In the genomic region with DNA sequence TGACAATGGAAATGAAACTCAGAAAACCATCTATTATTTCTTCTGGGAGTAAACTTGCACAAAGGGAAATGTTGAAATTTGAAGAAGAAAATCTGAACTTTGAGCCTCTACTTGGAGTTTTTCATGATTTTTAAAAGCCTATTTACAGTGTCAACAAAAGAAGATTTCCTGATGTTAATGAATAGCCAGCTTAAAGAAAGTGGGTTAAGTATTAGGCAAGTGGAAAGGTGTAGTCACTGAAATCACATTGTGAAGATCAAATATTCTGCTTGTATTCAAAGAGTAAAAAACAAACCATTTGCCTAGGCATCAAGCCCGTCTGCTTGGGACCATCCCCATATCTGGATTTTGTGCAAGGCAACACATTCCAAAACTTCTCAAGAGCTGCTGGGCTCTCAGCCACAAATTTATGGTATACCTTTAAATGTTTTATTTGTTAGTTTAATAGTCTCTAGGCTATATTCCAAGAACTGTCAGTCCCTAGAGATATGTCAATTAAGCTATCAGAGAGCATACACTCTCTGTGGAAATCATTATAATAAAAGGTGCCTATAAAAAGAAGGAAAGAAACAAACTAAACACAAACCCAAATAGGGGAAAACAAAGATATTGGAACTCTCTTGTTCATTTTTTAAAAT, we compare ENCODE assay signal across 30 mouse cellular contexts.
DNase-seq lines count a peak whose midpoint lies in the region; ATAC-seq and TF ChIP-seq lines count a peak whose summit lies in the region.
"Had no signal": no experiment of that assay in that cellular context is flagged by ENCODE, and none has a peak within 500 bp of the region (broad histone marks: within the 10 kb centered on the region; RNA-seq: fewer than 3 reads in every experiment).

No protein-coding gene starts in this region.

- ATAC-seq in limb, embryonic 14.5 days (ENCODE audit: low FRiP score, low read depth), result peak; percentile 37; the same call in 1 of the 2 replicates
- peak; percentile 76 for ATAC-seq in liver, embryonic 16.5 days (ENCODE audit: low read depth)
- ATAC-seq: CD4-positive, CD25-positive, alpha-beta regulatory T cell, adult 4 months; forebrain, embryonic 16.5 days; hindbrain, embryonic 16.5 days had no signal

- TF ChIP-seq POLR2A in kidney, adult 2 months (IDR thresholded peaks at IDR 0.05; ENCODE audit: low read depth, low read length), result no peak
- no peak for TF ChIP-seq POLR2A in brain, embryonic 14.5 days (IDR thresholded peaks at IDR 0.05; ENCODE audit: borderline replicate concordance, extremely low read depth, insufficient read depth, insufficient read length, poor library complexity, severe bottlenecking)
- no peak for TF ChIP-seq POLR2A in limb, embryonic 14.5 days (IDR thresholded peaks at IDR 0.05; ENCODE audit: borderline replicate concordance, extremely low read depth, insufficient read depth, insufficient read length)

- intact Hi-C loops in heart, postnatal 25 days (cut with DNase I), result no loop called here

- no peaks in the 10 kb centered on the region for H3K9me3 ChIP-seq in limb, embryonic 14.5 days (ENCODE audit: control insufficient read depth, low read length)
- no peaks in the 10 kb centered on the region for H3K9me3 ChIP-seq in liver, embryonic 16.5 days (replicated peaks; ENCODE audit: control insufficient read depth, low read length)
- H3K9me3 ChIP-seq: heart, embryonic 13.5 days; hindbrain, embryonic 10.5 days; kidney, embryonic 15.5 days; limb, embryonic 12.5 days; midbrain, embryonic 12.5 days; neural tube, embryonic 12.5 days had no signal

- DNase-seq in kidney, adult 2 months, result peak; percentile 8
- DNase-seq in kidney, postnatal 25 days, result no peak
- peak; percentile 24 for DNase-seq in brain, embryonic 14.5 days (ENCODE audit: low read depth)
- peak; percentile 40 for DNase-seq in limb, embryonic 14.5 days (ENCODE audit: low spot score)
- DNase-seq in layer of hippocampus, postnatal 14 days (ENCODE audit: low spot score in 2 of 2), result no peak
- no peak for DNase-seq in MN1 (ENCODE audit: low spot score)
- DNase-seq in heart, postnatal 25 days (ENCODE audit: low spot score), result no peak
- DNase-seq: adrenal gland, postnatal 25 days; cerebellum, adult 2 months; cerebellum, postnatal 14 days; gastrocnemius, adult 2 months; gastrocnemius, postnatal 36 days; heart, postnatal 10 days; kidney, postnatal 36 days; lung, postnatal 36 days; right cerebral cortex, adult 18-20 months; spleen, adult 18-20 months; thymus, postnatal 4 days had no signal

- TF ChIP-seq CTCF in kidney, adult 2 months (conservative IDR thresholded peaks at IDR 0.05; ENCODE audit: insufficient read depth, insufficient read length, low read depth, low read length), result no peak
- TF ChIP-seq CTCF in brain, embryonic 14.5 days (IDR thresholded peaks at IDR 0.05; ENCODE audit: borderline replicate concordance, extremely low read depth, insufficient read depth, insufficient read length), result no peak

- no peaks in the 10 kb centered on the region; the same call in 1 of the 2 replicates for H3K4me1 ChIP-seq in kidney, adult 2 months (ENCODE audit: control insufficient read depth, insufficient read depth, low read length)
- no peaks in the 10 kb centered on the region for H3K4me1 ChIP-seq in limb, embryonic 14.5 days (ENCODE audit: control insufficient read depth, insufficient read depth, low read length)
- H3K4me1 ChIP-seq in liver, embryonic 16.5 days (ENCODE audit: control insufficient read depth, low read depth, low read length), result no peaks in the 10 kb centered on the region
- H3K4me1 ChIP-seq: heart, embryonic 13.5 days; hindbrain, embryonic 10.5 days; kidney, embryonic 15.5 days; limb, embryonic 12.5 days; megakaryocyte, embryonic 14.5 days; midbrain, embryonic 12.5 days; neural tube, embryonic 12.5 days had no signal

- WGBS in kidney, adult 2 months, result 28% methylated on average over 1 of the region's 1 CpGs
- WGBS in limb, embryonic 14.5 days, result 21% methylated on average over 1 of the region's 1 CpGs
- WGBS in liver, embryonic 16.5 days (ENCODE audit: insufficient replicate concordance), result 34% methylated on average over 1 of the region's 1 CpGs

- H3K36me3 ChIP-seq in kidney, adult 2 months (ENCODE audit: control insufficient read depth, insufficient read depth, low read length), result no peaks in the 10 kb centered on the region
- H3K36me3 ChIP-seq in limb, embryonic 14.5 days (ENCODE audit: control insufficient read depth, insufficient read depth, low read length), result no peaks in the 10 kb centered on the region
- H3K36me3 ChIP-seq in liver, embryonic 16.5 days (ENCODE audit: control insufficient read depth, insufficient read depth), result no peaks in the 10 kb centered on the region
- H3K36me3 ChIP-seq: heart, embryonic 13.5 days; hindbrain, embryonic 10.5 days; kidney, embryonic 15.5 days; limb, embryonic 12.5 days; midbrain, embryonic 12.5 days; neural tube, embryonic 12.5 days had no signal

- H3K27me3 ChIP-seq in kidney, adult 2 months (replicated peaks; ENCODE audit: control insufficient read depth, insufficient read depth, low read length), result no peaks in the 10 kb centered on the region
- H3K27me3 ChIP-seq in limb, embryonic 14.5 days (ENCODE audit: control insufficient read depth, insufficient read depth, low read length), result no peaks in the 10 kb centered on the region
- H3K27me3 ChIP-seq in liver, embryonic 16.5 days (ENCODE audit: control insufficient read depth, insufficient read depth, low read depth, low read length), result no peaks in the 10 kb centered on the region
- H3K27me3 ChIP-seq: heart, embryonic 13.5 days; kidney, embryonic 15.5 days; limb, embryonic 12.5 days; megakaryocyte, embryonic 14.5 days; midbrain, embryonic 12.5 days; neural tube, embryonic 12.5 days had no signal

- no peak overlapping the region for H3K4me2 ChIP-seq in limb, embryonic 14.5 days (replicated peaks; ENCODE audit: low read depth, low read length, severe bottlenecking)
- no peak overlapping the region for H3K4me2 ChIP-seq in liver, embryonic 16.5 days (ENCODE audit: low read depth, low read length)
- H3K4me2 ChIP-seq: heart, embryonic 13.5 days; kidney, embryonic 15.5 days; limb, embryonic 12.5 days; midbrain, embryonic 12.5 days; neural tube, embryonic 12.5 days had no signal

- no peak overlapping the region for H3K27ac ChIP-seq in kidney, adult 2 months (ENCODE audit: insufficient read depth, low read depth, low read length)
- no peak overlapping the region for H3K27ac ChIP-seq in limb, embryonic 14.5 days (replicated peaks; ENCODE audit: low read depth, low read length)
- H3K27ac ChIP-seq in liver, embryonic 16.5 days (ENCODE audit: low read length), result no peak overlapping the region
- H3K27ac ChIP-seq: gastrocnemius, adult 2 months; heart, embryonic 13.5 days; hindbrain, embryonic 10.5 days; kidney, embryonic 15.5 days; limb, embryonic 12.5 days; midbrain, embryonic 12.5 days; neural tube, embryonic 12.5 days had no signal

- H3K4me3 ChIP-seq in kidney, adult 2 months (ENCODE audit: insufficient read depth, low read depth, low read length), result no peak overlapping the region
- no peak overlapping the region for H3K4me3 ChIP-seq in limb, embryonic 14.5 days (replicated peaks; ENCODE audit: low read length)
- no peak overlapping the region for H3K4me3 ChIP-seq in liver, embryonic 16.5 days (ENCODE audit: low read depth, low read length)
- H3K4me3 ChIP-seq: gastrocnemius, adult 2 months; heart, embryonic 13.5 days; hindbrain, embryonic 10.5 days; kidney, embryonic 15.5 days; limb, embryonic 12.5 days; megakaryocyte, embryonic 14.5 days; midbrain, embryonic 12.5 days; myocyte; neural tube, embryonic 12.5 days had no signal

- no peak overlapping the region for H3K9ac ChIP-seq in limb, embryonic 14.5 days (ENCODE audit: low read depth, low read length, severe bottlenecking)
- H3K9ac ChIP-seq in liver, embryonic 16.5 days (ENCODE audit: low read depth, low read length), result no peak overlapping the region
- H3K9ac ChIP-seq: heart, embryonic 13.5 days; kidney, embryonic 15.5 days; limb, embryonic 12.5 days; midbrain, embryonic 12.5 days; neural tube, embryonic 12.5 days had no signal

Comparison
In these comparisons a context has a peak if more than half of its experiments do, and no peak if none do; other contexts are left out.
1. DNase-seq: peak in kidney, adult 2 months (single experiment), brain, embryonic 14.5 days (single experiment) and limb, embryonic 14.5 days (single experiment); none in kidney, postnatal 25 days (0 of 2), layer of hippocampus, postnatal 14 days (0 of 2), MN1 (single experiment) and heart, postnatal 25 days (single experiment).